Mouse (Mus musculus): ENCODE data around the gene Pdk1. TPM values are rescaled to one million over a fixed set of nuclear protein-coding genes. Genes with fewer than 3 reads are reported as not detected.

The Pdk1 gene
- polyA plus RNA-seq, 1 experiment from 2014 or later, result 18.4 TPM

- peaks cover 4% of the 10 kb centered on the region; the same call in 1 of the 2 replicates for H3K27me3 ChIP-seq (replicated peaks)
- H3K36me3 ChIP-seq, result no peaks in the 10 kb centered on the region
- H3K4me1 ChIP-seq, result peaks cover 16% of the 10 kb centered on the region
- H3K9ac ChIP-seq (replicated peaks), result no peak overlapping the region
- ATAC-seq (ENCODE audit: low FRiP score), result no peak
- 57% methylated on average over 2 of the region's 2 CpGs for WGBS
- no peak overlapping the region for H3K4me2 ChIP-seq
- no peaks in the 10 kb centered on the region for H3K9me3 ChIP-seq (replicated peaks)
- H3K27ac ChIP-seq (replicated peaks), result no peak overlapping the region
- H3K4me3 ChIP-seq (replicated peaks), result no peak overlapping the region
These were observed 1.8 kb downstream of the Pdk1 start for GRCm38 (mm10) chr2:71874836-71875235.

GRCm38 (mm10) chr2:71877865-71878264, 4.8 kb downstream of the Pdk1 start:
- H3K9ac ChIP-seq (replicated peaks), result no peak overlapping the region
- WGBS, result 90% methylated on average over 4 of the region's 4 CpGs
- ATAC-seq (ENCODE audit: low FRiP score), result no peak
- H3K27ac ChIP-seq (replicated peaks), result no peak overlapping the region
- H3K4me2 ChIP-seq, result no peak overlapping the region
- no peak overlapping the region for H3K4me3 ChIP-seq (replicated peaks)
- H3K9me3 ChIP-seq (replicated peaks), result no peaks in the 10 kb centered on the region
- H3K36me3 ChIP-seq, result peaks cover 13% of the 10 kb centered on the region; the same call in 1 of the 2 replicates
- peaks cover 4% of the 10 kb centered on the region; the same call in 1 of the 2 replicates for H3K27me3 ChIP-seq (replicated peaks)
- peaks cover 12% of the 10 kb centered on the region for H3K4me1 ChIP-seq

- Histone ChIP-seq H3K36me3 (peaks cover 13% of the 10 kb centered on the region; the same call in 1 of the 2 replicates), H3K9ac (replicated peaks) (no peak overlapping the region), H3K4me1 (peaks cover 11% of the 10 kb centered on the region), H3K27me3 (replicated peaks) (peaks cover 4% of the 10 kb centered on the region; the same call in 1 of the 2 replicates), H3K27ac (replicated peaks) (no peak overlapping the region), H3K9me3 (replicated peaks) (no peaks in the 10 kb centered on the region), H3K4me2 (no peak overlapping the region), H3K4me3 (replicated peaks) (no peak overlapping the region)
- WGBS, result 72% methylated on average over 2 of the region's 2 CpGs
- ATAC-seq (ENCODE audit: low FRiP score), result no peak
These were observed 5.4 kb downstream of the Pdk1 start for GRCm38 (mm10) chr2:71878441-71878840.

- Histone ChIP-seq H3K4me1 (peaks cover 6% of the 10 kb centered on the region), H3K36me3 (peaks cover 13% of the 10 kb centered on the region; the same call in 1 of the 2 replicates), H3K27ac (replicated peaks) (no peak overlapping the region), H3K9ac (replicated peaks) (no peak overlapping the region), H3K4me2 (no peak overlapping the region), H3K9me3 (replicated peaks) (no peaks in the 10 kb centered on the region), H3K4me3 (replicated peaks) (no peak overlapping the region), H3K27me3 (replicated peaks) (peaks cover 4% of the 10 kb centered on the region; the same call in 1 of the 2 replicates)
- no peak for ATAC-seq (ENCODE audit: low FRiP score)
These were observed 5.9 kb downstream of the Pdk1 start for GRCm38 (mm10) chr2:71878943-71879342.

GRCm38 (mm10) chr2:71882914-71883651, 10.1 kb downstream of the Pdk1 start:
- no peak overlapping the region for H3K4me2 ChIP-seq

GRCm38 (mm10) chr2:71887269-71887668, 14.2 kb downstream of the Pdk1 start:
- H3K4me3 ChIP-seq (replicated peaks), result no peak overlapping the region
- H3K36me3 ChIP-seq, result peaks cover 10% of the 10 kb centered on the region; the same call in 1 of the 2 replicates
- no peaks in the 10 kb centered on the region for H3K4me1 ChIP-seq
- H3K4me2 ChIP-seq, result no peak overlapping the region
- no peaks in the 10 kb centered on the region for H3K27me3 ChIP-seq (replicated peaks)
- no peaks in the 10 kb centered on the region for H3K9me3 ChIP-seq (replicated peaks)
- 95% methylated on average over 4 of the region's 4 CpGs for WGBS
- H3K9ac ChIP-seq (replicated peaks), result no peak overlapping the region
- no peak for ATAC-seq (ENCODE audit: low FRiP score)
- H3K27ac ChIP-seq (replicated peaks), result no peak overlapping the region

More at GRCm38 (mm10) chr2:71882914-71883651, 10.1 kb downstream of the Pdk1 start:
- Histone ChIP-seq H3K4me1 (no peaks in the 10 kb centered on the region), H3K9ac (replicated peaks) (no peak overlapping the region), H3K27me3 (replicated peaks) (no peaks in the 10 kb centered on the region), H3K4me3 (replicated peaks) (no peak overlapping the region), H3K9me3 (replicated peaks) (no peaks in the 10 kb centered on the region), H3K27ac (replicated peaks) (no peak overlapping the region), H3K36me3 (peaks cover 13% of the 10 kb centered on the region; the same call in 1 of the 2 replicates)
- 86% methylated on average over 19 of the region's 19 CpGs for WGBS
- ATAC-seq (ENCODE audit: low FRiP score), result no peak

- no peak for ATAC-seq (ENCODE audit: low FRiP score)
- Histone ChIP-seq H3K4me3 (replicated peaks) (no peak overlapping the region), H3K27me3 (replicated peaks) (no peaks in the 10 kb centered on the region), H3K36me3 (peaks cover 18% of the 10 kb centered on the region), H3K27ac (replicated peaks) (no peak overlapping the region), H3K9me3 (replicated peaks) (no peaks in the 10 kb centered on the region), H3K4me2 (no peak overlapping the region), H3K4me1 (no peaks in the 10 kb centered on the region), H3K9ac (replicated peaks) (no peak overlapping the region)
- 80% methylated on average over 4 of the region's 4 CpGs for WGBS
These were observed 15.4 kb downstream of the Pdk1 start for GRCm38 (mm10) chr2:71888437-71888836.

GRCm38 (mm10) chr2:71891536-71891935, 18.5 kb downstream of the Pdk1 start:
- no peaks in the 10 kb centered on the region for H3K27me3 ChIP-seq (replicated peaks)
- no peaks in the 10 kb centered on the region for H3K9me3 ChIP-seq (replicated peaks)
- H3K36me3 ChIP-seq, result peaks cover 19% of the 10 kb centered on the region
- no peak for ATAC-seq (ENCODE audit: low FRiP score)
- H3K4me2 ChIP-seq, result no peak overlapping the region
- no peak overlapping the region for H3K27ac ChIP-seq (replicated peaks)
- H3K4me1 ChIP-seq, result no peaks in the 10 kb centered on the region
- WGBS, result 100% methylated on average over 2 of the region's 2 CpGs
- H3K9ac ChIP-seq (replicated peaks), result no peak overlapping the region
- no peak overlapping the region for H3K4me3 ChIP-seq (replicated peaks)

GRCm38 (mm10) chr2:71892741-71893349, 19.8 kb downstream of the Pdk1 start:
- Histone ChIP-seq H3K27me3 (replicated peaks) (no peaks in the 10 kb centered on the region), H3K4me3 (replicated peaks) (no peak overlapping the region), H3K4me1 (peaks cover 4% of the 10 kb centered on the region), H3K4me2 (no peak overlapping the region), H3K9me3 (replicated peaks) (no peaks in the 10 kb centered on the region), H3K9ac (replicated peaks) (no peak overlapping the region), H3K27ac (replicated peaks) (no peak overlapping the region), H3K36me3 (peaks cover 19% of the 10 kb centered on the region)
- 95% methylated on average over 7 of the region's 7 CpGs for whole genome bisulfite sequencing
- no peak for ATAC-seq (ENCODE audit: low FRiP score)

- 96% methylated on average over 13 of the region's 13 CpGs for WGBS
- Histone ChIP-seq H3K9ac (replicated peaks) (no peak overlapping the region), H3K36me3 (peaks cover 11% of the 10 kb centered on the region), H3K4me1 (peaks cover 4% of the 10 kb centered on the region), H3K27ac (replicated peaks) (no peak overlapping the region), H3K27me3 (replicated peaks) (no peaks in the 10 kb centered on the region), H3K4me2 (no peak overlapping the region), H3K9me3 (replicated peaks) (no peaks in the 10 kb centered on the region), H3K4me3 (replicated peaks) (no peak overlapping the region)
- no peak for ATAC-seq (ENCODE audit: low FRiP score)
These were observed 22.7 kb downstream of the Pdk1 start for GRCm38 (mm10) chr2:71895596-71896286.

GRCm38 (mm10) chr2:71897420-71897819, 24.4 kb downstream of the Pdk1 start:
- no peak for ATAC-seq (ENCODE audit: low FRiP score)
- Histone ChIP-seq H3K9ac (replicated peaks) (no peak overlapping the region), H3K4me1 (peaks cover 4% of the 10 kb centered on the region), H3K27me3 (replicated peaks) (no peaks in the 10 kb centered on the region), H3K27ac (replicated peaks) (no peak overlapping the region), H3K36me3 (peaks cover 13% of the 10 kb centered on the region), H3K4me3 (replicated peaks) (no peak overlapping the region), H3K9me3 (replicated peaks) (no peaks in the 10 kb centered on the region), H3K4me2 (no peak overlapping the region)
- WGBS, result 30% methylated on average over 12 of the region's 12 CpGs
